Mouse (Mus musculus) layer of hippocampus, postnatal 10 days (tissue): ENCODE measurements around the gene Urgcp. TPM values are rescaled to one million over a fixed set of nuclear protein-coding genes. Genes with fewer than 3 reads are reported as not detected.

Experiments used
- DNase-seq, 2 experiments: peaks; one replicate each; pipeline ENCODE4 v3.0.0; 2021; ENCODE audit warnings: low spot score in 2 of 2
- total RNA-seq, 2 experiments: library from RNA; stranded (reverse); gene quantifications; 2 replicates each; pipeline ENCODE4 v1.2.3; 2021

Gene Urgcp
- total RNA-seq, 2 experiments from 2014 or later = 46.1 to 46.3 TPM

DNA sequence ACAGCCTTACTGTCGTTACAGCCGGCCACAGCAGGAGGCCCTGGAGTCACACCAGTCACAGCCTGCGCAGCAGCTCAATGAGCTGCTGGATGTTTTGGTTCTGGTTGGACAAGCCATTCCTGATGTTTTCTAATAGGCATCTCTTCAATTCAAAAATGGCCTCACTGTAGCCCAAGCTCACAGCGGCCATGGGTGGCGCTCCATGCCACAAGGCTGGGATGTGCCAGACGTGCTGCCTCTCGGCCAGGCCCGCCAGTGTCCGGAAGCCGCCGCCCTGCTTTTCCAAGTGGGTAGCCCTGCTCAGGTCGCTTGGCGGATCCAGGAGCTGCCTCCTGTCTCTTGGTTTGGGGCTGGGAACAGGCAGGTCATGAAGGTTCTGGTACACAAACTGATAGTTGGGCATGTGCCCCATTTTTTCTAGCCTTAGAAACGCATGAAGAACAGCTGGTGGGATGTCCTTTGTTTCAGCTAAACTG is 46.5 kb downstream of the Urgcp start, which contains the start of gene Mrps24:
TSS of gene Mrps24 (minus strand) at position 51 of the 476 bp plus-strand sequence.
- no peak for DNase-seq

DNA sequence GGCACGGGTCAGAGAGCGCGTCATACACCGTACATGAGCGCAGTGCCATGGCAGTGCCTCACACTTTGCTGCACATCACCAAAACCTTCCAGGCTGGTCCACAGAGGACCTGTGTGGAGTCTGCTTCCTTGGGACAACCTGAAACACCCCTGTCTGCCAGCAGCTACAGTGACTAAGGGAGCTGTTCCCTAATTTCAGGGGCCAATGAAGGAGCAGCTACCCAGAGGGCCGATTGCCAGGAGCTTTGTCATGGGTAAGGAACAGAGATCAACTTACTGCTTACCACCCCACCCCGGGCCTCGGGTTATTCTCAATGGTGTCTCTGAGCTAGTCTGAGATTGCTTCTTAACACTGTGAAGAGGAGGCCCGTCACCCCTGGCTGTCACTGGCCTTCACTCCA is 47.0 kb downstream of the Urgcp start:
- no peak for DNase-seq

DNA sequence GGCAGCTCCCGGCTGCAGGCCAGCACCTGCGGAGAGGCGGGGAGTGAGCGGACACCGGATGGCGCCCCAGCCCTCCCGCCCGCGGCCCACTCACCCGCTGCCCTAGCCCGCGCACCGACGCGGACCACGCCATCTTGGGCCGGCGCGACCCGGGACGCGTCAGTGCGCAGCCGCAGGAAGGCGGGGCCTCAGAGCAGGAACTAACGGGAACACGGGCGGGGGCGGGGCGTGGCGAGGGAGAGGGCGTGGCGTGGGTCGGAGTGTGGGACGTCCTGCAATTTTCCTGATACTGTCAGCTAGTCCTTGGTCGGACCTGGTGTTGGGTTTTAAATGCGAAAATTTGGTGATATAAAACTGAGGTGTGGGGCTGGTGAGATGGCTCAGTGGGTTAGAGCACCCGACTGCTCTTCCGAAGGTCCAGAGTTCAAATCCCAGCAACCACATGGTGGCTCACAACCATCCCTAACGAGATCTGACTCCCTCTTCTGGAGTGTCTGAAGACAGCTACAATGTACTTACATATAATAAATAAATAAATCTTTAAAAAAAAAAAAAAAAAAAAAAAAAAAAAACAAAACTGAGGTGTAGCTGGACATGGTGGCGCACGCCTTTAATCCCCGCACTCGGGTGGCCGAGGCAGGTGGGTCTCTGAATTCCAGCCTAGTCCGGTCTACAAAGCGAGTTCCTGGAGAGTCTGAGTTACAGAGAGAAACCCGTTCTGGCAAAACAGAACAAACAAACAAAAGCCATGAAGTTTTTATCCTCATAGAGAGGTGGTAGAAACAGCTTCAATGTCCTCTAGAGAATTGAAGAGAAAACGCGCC is 54.4 kb downstream of the Urgcp start:
- peak; percentile 81 to 89 for DNase-seq

- DNase-seq = no peak
These were observed 55.2 kb downstream of the Urgcp start for GRCm38 (mm10) chr11:5706874-5707529.

DNA sequence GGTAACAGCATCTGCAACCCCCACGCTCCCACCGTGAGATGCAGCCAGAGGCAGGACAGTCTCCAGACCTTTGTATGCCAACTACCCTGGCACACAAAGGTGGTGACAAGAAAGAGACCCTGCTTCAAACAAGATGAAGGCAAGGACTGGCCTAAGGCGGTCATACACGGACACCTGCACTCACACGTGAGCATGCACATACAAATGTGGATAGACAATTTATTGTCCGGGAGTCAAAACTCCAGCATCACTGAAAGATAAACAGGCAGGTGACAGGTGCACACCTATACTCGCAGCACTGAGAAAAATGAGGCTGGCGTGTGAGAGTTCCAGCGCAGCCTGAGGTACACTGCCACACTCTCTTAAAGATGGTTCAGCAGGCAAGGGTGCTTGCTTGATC is 56.2 kb downstream of the Urgcp start:
- DNase-seq = no peak

- no peak for DNase-seq
These were observed 58.8 kb downstream of the Urgcp start for GRCm38 (mm10) chr11:5703341-5703740.

- no peak for DNase-seq
These were observed 59.2 kb downstream of the Urgcp start for GRCm38 (mm10) chr11:5702957-5703332.

DNA sequence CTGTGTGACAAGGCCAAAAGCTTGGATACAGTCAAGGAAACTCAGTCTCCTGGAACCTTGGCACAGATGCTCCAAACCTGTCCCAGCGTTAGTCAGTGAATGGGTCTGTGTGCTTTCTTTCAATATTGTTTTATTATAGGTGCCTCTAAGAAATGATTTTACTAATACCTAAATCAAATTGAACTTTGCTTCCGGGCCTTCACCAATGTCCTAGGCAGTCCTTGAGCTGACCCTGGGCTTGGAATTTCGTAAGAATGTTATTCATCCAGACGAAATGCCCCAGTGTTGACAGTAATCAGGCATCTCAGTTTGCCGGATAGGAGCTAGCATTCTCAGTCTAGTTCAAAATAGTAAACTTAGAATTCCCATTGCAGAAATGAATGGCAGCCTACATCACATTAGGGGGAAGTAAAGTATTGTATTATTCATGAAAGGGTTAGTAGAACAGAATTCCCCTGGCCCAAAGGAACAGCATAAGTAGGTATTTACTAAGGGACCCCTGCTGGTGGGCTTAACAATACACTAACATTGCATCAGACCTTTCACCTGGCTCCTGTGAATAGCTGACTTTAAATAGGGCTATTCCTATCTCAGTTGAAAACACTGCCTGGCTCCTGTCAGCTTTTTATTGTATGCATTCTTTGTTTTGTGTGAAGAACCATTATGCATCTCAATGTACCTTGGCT is 59.8 kb downstream of the Urgcp start:
- no peak for DNase-seq

GRCm38 (mm10) chr11:5701821-5702220 is 60.4 kb downstream of the Urgcp start:
- DNase-seq = no peak

DNA sequence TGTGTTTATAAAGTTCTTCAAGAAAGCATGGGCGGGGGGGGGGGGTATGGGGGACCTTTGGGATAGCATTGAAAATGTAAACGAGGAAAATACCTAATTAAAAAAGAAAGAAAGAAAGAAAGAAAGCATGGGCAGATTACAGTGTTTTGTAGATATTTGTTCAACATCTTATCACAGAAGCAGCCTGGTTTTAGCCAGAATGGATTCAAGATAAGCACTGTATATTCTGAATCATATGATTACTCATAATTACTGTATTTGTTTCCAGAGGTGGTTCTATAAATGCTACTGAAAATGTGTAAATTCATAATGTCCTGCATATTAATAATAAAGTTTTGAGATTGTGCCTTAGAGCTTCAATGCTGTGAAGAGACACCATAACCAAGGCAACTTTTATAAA is 60.9 kb downstream of the Urgcp start:
- DNase-seq = no peak

GRCm38 (mm10) chr11:5700808-5701207 is 61.4 kb downstream of the Urgcp start:
- DNase-seq = no peak

DNA sequence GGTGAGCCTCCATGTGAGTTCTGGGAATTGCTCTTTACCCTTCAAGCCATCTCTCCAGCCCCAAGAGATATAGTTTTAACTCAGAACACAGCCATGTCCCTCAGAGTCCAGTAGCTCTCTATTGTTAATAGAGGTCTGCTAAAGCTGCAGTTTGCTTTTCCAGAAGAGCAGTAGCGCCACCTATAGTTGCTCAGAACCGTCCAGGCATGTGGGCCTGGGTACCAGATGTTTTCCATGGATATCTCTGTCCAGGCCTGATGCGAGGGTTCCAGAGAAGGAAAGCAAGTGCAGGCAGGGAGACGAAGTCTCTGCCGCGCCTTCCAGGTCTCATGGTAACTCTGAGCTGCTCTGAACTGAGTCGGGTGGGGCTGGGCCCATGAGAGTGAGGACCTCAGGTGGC is 70.4 kb downstream of the Urgcp start:
- DNase-seq = peak; percentile 60 to 65

- no peak for DNase-seq
These were observed 77.9 kb downstream of the Urgcp start for GRCm38 (mm10) chr11:5684283-5684682.

GRCm38 (mm10) chr11:5682541-5682940 is 79.6 kb downstream of the Urgcp start:
- DNase-seq = no peak

Other genes starting within 250 kb of the Urgcp start
- gene Xbp1, start 241.7 kb downstream of the Urgcp start, total RNA-seq = 10 to 100 TPM; 63.6 to 65.1 TPM
- gene Ccdc117, start 220.2 kb downstream of the Urgcp start, total RNA-seq = 1 to 10 TPM; 9.3 to 9.9 TPM
- not detected for gene Ankrd36, start 192.7 kb downstream of the Urgcp start, total RNA-seq
- 10 to 100 TPM; 87.1 to 92.2 TPM for gene Mrps24, start 46.7 kb downstream of the Urgcp start, total RNA-seq
- 10 to 100 TPM; 98.0 to 98.1 TPM for gene Dbnl, start 26.1 kb upstream of the Urgcp start, total RNA-seq
- 1 to 10 TPM; 7.0 to 7.4 TPM for gene Pgam2, start 41.4 kb upstream of the Urgcp start, total RNA-seq
- 10 to 100 TPM in 1 of 2 experiments, 1 to 10 TPM in 1; 9.4 to 13.2 TPM for gene Polm, start 75.6 kb upstream of the Urgcp start, total RNA-seq
- 10 to 100 TPM; 13.0 to 16.0 TPM for gene Aebp1, start 99.6 kb upstream of the Urgcp start, total RNA-seq
- 10 to 100 TPM; 21.5 to 32.3 TPM for gene Pold2, start 115.9 kb upstream of the Urgcp start, total RNA-seq
- gene Myl7, start 136.4 kb upstream of the Urgcp start, total RNA-seq = not detected
- gene Gck, start 187.7 kb upstream of the Urgcp start, total RNA-seq = 1 to 10 TPM; 3.5 to 3.9 TPM
- 100 to 1,000 TPM; 108 TPM for gene Ykt6, start 193.3 kb upstream of the Urgcp start, total RNA-seq